Mouse (Mus musculus) fat pad, adult 2 months (tissue): Measurements from ENCODE around the gene Zfp9.

Experiments used
- DNase-seq: peaks from one replicate; pipeline ENCODE4 v3.0.0-alpha.2; 2011; ENCODE audit warnings: low read depth, low spot score; ENCODE audit errors: extremely low read depth

Gene Zfp9

DNA sequence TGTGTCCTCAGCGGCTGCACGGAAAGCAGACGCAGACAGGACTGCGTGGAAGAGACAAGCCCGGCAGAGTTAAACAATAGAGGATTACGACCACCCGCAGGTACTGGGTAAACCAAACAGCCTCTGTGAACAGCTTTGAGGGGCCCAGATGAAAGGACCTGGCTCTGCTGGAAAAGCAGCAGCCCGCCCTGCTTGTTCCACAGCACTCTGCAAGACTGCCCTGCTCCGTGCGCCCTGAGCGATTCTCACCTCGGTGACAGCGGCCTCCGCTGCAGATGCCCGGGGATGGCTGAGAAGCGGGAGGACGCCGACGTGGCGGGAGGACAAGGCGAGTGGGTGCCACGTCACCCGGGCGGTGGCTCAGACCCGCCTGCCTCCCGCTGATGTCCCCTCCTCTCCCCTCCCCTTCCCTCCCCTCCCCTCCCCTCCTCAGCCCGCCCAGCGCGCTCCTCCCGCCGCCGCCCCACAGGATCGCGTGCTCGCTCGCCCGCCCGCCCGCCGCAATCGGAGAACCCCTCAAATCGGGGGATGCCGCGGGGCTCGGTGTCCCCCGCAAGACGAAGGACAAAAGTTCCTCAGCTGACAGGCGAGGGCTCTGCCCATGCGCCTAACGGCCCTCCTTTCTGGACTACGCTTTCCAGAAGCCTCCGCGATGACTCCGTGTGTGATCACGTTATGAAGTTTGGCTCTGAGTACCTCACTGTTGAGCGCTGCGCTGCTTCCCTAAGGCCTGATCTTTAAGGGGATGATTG lies at the start of gene Zfp9:
Gene Zfp9 (minus strand): TSS at position 364 of the 752 bp plus-strand sequence.
- no peak for DNase-seq

DNA sequence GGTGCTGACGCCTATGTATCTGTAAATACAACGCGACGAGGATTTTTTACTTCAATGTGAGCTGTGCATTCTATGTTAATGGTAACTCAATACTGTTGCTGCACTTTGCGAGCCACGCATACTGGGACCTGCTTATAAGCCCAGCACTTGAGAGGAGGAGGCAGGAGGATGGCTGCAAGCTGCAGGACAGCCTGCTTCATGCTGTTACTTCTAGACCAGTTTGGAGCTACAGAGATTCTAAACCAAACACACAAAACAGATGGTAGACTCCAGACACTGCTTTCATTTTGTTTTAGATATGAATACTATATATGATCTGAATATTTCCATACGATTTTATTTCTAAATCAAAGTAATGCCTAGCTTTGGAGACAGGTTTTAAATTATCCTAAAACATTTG lies 41.5 kb upstream of the Zfp9 start:
- DNase-seq, result no peak

DNA sequence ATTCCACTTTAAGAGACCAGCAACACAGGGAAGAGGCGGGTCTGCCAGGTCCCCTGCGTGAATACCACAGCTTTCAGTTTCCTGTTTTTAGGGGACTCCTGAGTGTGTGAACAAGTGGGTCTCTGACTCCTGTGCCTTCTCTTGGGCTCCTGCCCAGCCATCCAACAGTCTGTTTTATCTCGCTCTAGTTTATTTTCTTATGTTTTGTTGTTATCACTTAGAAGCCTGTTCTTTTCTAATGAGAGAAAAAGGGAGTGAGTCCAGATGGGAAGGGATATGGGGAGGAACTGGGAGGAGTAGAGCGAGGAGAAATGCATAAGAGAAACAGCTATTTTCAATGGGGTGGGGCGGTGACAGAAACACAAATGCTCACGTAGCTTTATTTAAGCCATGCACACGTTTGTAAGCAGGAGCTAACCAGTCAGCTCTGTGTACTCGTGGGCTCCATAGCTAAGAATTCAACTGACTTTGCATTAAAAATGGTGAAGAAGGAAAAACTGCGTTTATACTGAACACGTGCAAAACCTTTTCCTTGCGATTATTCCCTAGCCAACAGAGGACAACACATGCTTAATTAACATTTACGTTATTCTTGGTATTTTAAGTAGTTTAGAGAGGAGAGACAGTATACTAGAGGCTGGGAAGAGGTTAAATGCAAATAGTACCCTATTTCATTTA lies 34.4 kb upstream of the Zfp9 start:
- no peak for DNase-seq

DNA sequence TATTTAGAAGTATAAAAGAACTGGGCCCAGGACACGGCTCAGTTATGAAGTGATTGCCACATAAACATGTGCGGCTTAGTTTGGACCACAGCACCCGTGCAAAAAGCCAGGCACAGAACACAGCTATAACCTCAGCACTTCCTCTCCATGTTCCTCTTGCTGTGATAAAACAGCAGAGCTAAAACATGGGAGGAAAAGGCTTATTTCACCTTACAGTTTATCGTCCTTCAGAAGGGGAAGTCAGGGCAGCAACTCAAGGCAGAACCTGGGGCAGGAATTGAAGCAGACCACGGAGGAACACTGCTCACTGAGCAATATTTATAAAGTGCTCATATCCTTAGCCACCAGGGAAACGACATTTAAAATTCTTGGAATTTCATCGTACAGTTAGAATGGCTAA lies 19.9 kb upstream of the Zfp9 start:
- DNase-seq, result no peak

DNA sequence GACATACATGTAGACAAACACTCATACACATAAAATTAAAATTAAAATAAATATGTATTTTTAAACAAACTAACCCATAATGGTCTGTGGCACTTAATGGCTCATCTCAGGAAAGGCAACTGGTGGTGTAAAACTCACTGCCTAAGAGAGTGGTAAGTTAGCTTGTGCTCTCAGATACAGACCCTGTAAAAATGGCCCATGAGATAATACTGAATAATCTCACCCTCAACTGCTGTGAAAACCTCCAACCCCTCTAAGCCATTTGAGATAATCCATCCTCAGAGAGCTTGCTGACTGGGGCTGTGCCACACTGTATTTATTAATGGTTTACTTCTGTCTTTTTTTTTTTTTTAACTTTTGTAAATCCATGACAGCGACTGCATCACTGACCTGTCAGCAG lies 3.0 kb upstream of the Zfp9 start:
- no peak for DNase-seq

DNA sequence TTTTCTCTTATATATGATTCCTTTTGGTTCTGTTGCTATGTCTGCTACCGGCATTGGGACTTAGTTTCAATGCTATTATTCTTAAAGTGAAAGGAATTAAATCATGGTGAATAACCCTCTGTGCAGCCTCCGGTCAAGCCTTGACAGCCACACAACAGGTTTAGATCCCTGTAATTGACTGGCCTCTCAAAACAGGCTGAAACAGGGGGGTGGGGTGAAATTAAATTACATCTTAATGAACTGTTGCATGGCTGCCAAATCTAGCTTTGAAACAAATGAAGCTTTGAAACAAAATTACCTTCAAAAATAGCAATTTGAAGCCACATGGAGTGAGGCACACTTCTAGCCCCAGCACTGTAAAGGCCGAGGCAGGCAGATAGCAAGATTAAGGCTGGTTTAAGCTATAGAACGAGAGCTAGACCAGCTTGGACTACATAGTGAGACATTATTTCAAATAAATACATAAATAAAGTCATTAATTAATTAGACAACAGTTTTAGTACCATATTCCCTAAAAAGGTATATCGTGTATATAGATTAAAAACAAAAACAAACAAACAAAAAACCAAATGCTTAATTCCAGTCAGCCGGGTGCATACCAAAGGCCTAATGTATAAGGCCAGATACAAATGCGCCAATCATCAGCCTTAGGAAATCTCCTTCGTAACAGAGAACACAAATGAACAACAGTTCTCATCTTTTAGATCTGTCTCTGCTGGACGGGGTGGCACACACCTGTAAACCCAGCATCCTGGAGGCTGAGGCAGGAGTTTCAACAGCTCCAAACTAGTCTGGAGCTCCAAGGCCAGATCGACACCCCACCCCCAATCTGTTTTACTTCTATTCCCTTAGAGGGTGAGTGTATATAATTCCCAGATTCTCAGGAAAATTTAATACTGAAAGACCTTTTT lies 990 bp downstream of the Zfp9 start:
- no peak for DNase-seq

DNA sequence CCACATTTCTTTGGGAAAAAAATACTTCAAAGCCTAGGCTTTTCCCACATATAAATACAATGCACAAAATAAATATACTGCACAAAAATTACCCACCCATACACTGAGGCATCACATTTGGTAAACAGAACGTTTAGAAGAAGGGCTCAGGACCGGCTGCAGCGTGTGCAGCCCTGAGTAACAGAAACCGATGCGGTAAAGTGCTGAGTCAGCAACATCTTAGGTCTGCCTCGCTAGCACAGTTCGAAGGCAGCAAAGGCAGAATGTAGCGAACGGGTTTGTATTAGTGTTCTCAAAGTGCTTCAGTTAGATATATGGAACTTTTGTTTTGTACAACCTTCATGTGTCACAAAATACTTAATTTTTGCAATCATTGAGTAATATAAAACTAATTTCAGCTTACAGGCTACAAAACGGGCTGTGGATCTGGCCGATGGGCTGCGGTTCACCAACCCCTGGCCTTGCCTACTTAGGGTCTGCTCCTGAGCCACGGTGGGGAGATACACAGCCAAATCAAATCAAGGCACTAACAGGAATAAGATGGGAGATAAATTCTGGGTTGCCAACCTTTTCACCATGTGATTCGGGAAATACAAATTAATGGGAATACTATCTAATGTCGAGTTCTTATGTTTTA lies 16.9 kb downstream of the Zfp9 start:
- no peak for DNase-seq

DNA sequence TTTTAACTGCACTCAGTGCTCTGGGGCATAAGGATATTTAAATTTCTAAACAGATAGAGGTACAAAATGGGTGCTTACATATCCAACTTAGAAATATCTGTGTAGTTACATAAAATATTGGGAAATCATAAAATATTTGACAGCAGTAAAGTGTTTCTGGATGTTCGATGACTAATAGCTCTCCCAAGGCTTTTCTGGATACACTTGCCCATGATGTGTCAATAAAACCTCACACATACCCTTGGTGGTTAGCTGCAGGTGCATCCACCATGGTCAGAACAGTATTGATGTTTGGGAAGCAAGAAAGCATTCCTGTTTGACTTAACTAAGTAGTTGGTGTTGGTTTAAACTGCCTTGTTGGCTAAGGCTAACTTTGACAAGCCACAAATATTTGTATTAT lies 21.4 kb downstream of the Zfp9 start:
- DNase-seq, result no peak

DNA sequence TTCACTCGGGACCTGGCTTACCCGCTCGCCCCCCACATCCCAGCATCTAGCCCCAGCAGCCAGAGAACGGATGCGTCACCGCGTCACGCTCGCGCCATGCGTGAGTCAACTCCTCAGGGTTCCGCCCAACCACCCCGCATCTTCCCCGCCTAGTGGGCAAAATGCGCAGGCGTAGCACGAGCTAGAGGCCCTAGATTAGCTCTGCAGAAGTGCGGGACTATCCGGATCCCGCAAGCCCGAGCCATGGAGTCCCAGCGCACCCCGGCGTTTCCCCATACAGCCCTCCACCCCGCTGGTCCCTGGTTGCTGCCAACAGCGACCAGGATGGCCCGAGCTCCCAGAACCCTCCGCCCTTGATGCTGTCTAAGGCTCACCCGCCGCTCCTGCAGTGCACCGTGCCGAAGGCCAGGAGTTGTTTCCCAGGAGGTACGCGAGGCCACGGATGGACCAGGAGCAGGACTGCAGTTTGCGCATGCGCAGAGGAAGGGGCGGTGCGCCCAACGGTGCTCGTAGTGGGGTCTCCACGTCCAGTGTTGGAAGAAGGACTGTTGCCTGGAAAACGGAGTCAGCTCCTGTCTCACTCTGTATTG lies 24.0 kb downstream of the Zfp9 start, which contains the start of gene Zfp248:
Gene Zfp248 (minus strand): TSS at position 487 of the 590 bp plus-strand sequence.
- no peak for DNase-seq

DNA sequence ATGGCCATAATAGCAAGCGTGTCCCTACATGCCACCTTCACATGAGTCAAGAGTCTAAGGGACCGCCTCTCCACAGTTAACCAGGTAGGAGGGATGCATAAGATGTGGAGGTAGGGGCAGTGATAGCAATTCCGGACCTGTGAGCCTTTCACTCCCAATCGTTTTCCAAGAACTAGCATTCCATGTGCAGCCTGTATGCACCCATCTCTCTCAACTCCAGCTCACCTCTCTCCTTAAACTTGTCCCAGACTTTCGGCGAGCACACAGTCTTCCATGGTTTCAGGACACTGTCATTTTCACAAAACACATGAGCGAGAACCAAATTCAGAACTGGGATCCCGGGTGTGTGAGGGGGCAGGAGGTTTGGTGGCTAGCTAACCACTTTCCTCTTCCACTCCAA lies 24.7 kb downstream of the Zfp9 start:
- DNase-seq, result no peak

DNA sequence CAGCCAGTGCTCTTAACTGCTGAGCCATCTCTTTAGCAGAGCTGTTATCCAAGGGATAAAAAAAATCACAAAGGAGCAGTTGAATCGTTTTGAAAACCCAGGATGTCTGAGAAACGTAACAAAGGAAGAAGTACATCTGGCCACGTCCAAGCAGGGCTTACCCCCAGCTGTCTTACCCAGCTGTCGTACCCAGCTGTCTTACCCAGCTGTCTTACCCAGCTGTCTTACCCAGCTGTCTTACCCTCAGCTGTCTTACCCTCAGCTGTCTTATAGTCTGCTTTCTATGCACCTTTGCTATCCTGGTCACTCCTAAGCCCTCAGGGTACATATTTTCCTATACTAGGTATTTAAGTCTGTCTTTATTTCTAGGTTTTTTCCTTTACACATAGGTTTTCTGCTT lies 47.6 kb downstream of the Zfp9 start:
- DNase-seq, result no peak

DNA sequence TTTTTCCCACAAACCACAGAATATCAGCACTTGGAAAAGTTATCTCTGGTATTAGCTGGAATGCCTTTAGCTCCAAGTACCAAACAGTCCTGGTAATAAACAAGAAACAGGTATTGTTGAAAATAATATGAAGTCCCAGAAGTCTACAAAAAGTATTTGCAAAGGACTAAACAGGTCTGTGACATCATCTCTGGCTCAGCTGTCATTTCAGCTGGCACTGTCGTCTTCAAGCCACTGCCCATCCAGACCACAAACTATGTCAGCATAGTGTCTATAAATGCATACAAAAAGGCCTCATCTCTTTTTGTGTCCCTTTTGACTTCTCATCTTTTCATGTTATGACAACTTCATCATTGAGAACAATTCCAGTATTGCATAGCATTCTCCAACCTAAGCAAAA lies 52.5 kb downstream of the Zfp9 start:
- no peak for DNase-seq

DNA sequence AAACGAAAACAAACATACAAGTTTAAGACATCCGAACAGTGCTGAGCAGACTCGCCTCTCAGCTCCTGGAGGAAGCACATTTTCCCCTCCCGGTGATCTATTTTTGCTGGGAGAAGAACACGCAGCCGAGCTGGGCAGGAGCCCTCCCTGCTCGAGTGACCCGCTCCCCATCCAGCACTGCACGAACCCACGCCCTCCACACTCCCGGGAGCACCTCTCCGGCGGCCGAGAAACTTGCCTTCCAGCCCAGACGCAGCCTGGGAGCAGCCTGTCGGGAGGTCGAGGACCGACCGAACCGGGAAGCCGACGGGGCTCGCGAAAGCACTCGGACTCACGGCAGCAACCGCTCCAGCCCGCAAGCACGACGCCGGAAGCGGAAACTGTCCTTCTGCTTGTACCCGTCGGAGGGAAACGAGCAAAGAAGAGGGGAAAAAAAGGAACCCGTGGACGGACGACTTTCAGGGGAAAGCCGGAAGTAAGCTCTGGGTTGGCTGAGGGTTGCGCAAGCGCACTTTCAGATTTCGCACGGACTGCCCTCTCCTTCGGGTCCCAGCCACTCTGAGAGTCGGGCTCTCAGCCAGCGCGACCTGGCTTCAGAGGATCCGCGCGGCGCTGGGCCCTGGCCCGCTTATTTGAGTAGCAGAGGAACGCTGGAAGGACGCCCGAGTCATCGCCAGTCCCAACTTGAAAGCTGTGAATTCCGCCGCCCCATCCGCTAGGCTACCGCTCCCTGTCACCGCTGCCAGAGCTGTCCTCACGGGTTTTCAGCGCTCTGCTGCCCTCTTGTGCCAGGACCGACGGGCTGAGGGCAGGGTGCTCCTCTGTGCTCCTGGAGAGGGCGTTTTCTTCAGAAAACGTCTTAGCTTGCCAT lies 59.8 kb downstream of the Zfp9 start, which contains the start of gene Bms1:
Gene Bms1 (minus strand): TSS at position 425 of the 871 bp plus-strand sequence.
- peak; percentile 84 for DNase-seq
